Mouse (Mus musculus) lung, postnatal 4 days (tissue): ENCODE measurements around the gene Dpy19l1.
A peak's percentile ranks its signal among the peaks of the same experiment; 100 is the strongest.

ENCODE experiments used
- DNase-seq, 2 experiments: peaks; one replicate each; pipeline ENCODE4 v3.0.0; 2021

The Dpy19l1 gene

GRCm38 (mm10) chr9:24503067-24503857 lies at the start of gene Dpy19l1:
Gene Dpy19l1, minus strand, starts transcription at chr9:24503140.
- DNase-seq, result peak; percentile 94 to 97

GRCm38 (mm10) chr9:24538159-24538558 lies 35.2 kb upstream of the Dpy19l1 start:
- DNase-seq, result no peak

- peak; percentile 43 to 66 for DNase-seq
Observed at GRCm38 (mm10) chr9:24516575-24517139, 13.7 kb upstream of the Dpy19l1 start.

- no peak for DNase-seq
Observed at GRCm38 (mm10) chr9:24514078-24514469, 11.1 kb upstream of the Dpy19l1 start.

- no peak for DNase-seq
Observed at GRCm38 (mm10) chr9:24513290-24514077, 10.5 kb upstream of the Dpy19l1 start.

GRCm38 (mm10) chr9:24512121-24512539 lies 9.2 kb upstream of the Dpy19l1 start:
- no peak for DNase-seq

GRCm38 (mm10) chr9:24511371-24512120 lies 8.6 kb upstream of the Dpy19l1 start:
- DNase-seq, result no peak

GRCm38 (mm10) chr9:24508880-24509279 lies 5.9 kb upstream of the Dpy19l1 start:
- no peak for DNase-seq

- no peak for DNase-seq
Observed at GRCm38 (mm10) chr9:24506510-24506909, 3.6 kb upstream of the Dpy19l1 start.

- no peak for DNase-seq
Observed at GRCm38 (mm10) chr9:24505017-24505763, 2.2 kb upstream of the Dpy19l1 start.

GRCm38 (mm10) chr9:24504381-24504780 lies 1.4 kb upstream of the Dpy19l1 start:
- DNase-seq, result no peak

- no peak for DNase-seq
Observed at GRCm38 (mm10) chr9:24503858-24504219, 899 bp upstream of the Dpy19l1 start.

GRCm38 (mm10) chr9:24502571-24503004 lies 352 bp downstream of the Dpy19l1 start:
- peak; percentile 64 to 75 for DNase-seq

GRCm38 (mm10) chr9:24501618-24502017 lies 1.3 kb downstream of the Dpy19l1 start:
- no peak for DNase-seq

- no peak for DNase-seq
Observed at GRCm38 (mm10) chr9:24496226-24496625, 6.7 kb downstream of the Dpy19l1 start.

- no peak for DNase-seq
Observed at GRCm38 (mm10) chr9:24490516-24490915, 12.4 kb downstream of the Dpy19l1 start.

GRCm38 (mm10) chr9:24488425-24489104 lies 14.4 kb downstream of the Dpy19l1 start:
- DNase-seq, result no peak

GRCm38 (mm10) chr9:24482375-24482774 lies 20.6 kb downstream of the Dpy19l1 start:
- no peak for DNase-seq

- no peak for DNase-seq
Observed at GRCm38 (mm10) chr9:24477251-24477650, 25.7 kb downstream of the Dpy19l1 start.

GRCm38 (mm10) chr9:24473824-24474223 lies 29.1 kb downstream of the Dpy19l1 start:
- no peak for DNase-seq

- no peak for DNase-seq
Observed at GRCm38 (mm10) chr9:24472514-24472913, 30.4 kb downstream of the Dpy19l1 start.

GRCm38 (mm10) chr9:24470166-24470565 lies 32.8 kb downstream of the Dpy19l1 start:
- no peak for DNase-seq
